Mouse (Mus musculus) ovary, adult 10 weeks (tissue): ENCODE results near the gene Csf2rb2. TPM values are rescaled to one million over a fixed set of nuclear protein-coding genes. Genes with fewer than 3 reads are reported as not detected.

Source experiments
- polyA plus RNA-seq: library from polyadenylated mRNA; stranded (reverse); fragments of 350-450 nt; fragmentation: Illumina TruSeq; extraction: RNeasy Lipid Tissue Mini Kit (QIAGEN cat#74804); gene quantifications from one replicate; pipeline ENCODE4 v1.2.3, GENCODE M21; 2014

Gene Csf2rb2
- polyA plus RNA-seq: 2.3 TPM

GRCm38 (mm10) chr15:78305341-78305933 lies at the start of gene Csf2rb2:
Gene Csf2rb2, minus strand, starts transcription at chr15:78305721.

GRCm38 (mm10) chr15:78325671-78326339 lies 20.3 kb upstream of the Csf2rb2 start, which contains the start of gene Csf2rb:
Gene Csf2rb, plus strand, starts transcription at chr15:78325752.

GRCm38 (mm10) chr15:78244695-78245492 lies 60.6 kb downstream of the Csf2rb2 start, which contains the start of gene Ncf4:
Gene Ncf4, plus strand, starts transcription at chr15:78244801.

Other genes starting within 250 kb of the Csf2rb2 start
- gene Cacng2, start 185.7 kb downstream of the Csf2rb2 start, polyA plus RNA-seq: not detected
- gene Ift27, start 131.6 kb downstream of the Csf2rb2 start, polyA plus RNA-seq: 9.2 TPM
- not detected for gene Pvalb, start 99.3 kb downstream of the Csf2rb2 start, polyA plus RNA-seq
- gene Ncf4, start 60.9 kb downstream of the Csf2rb2 start, polyA plus RNA-seq: not detected
- gene Csf2rb, start 20.0 kb upstream of the Csf2rb2 start, polyA plus RNA-seq: 1.7 TPM
- gene Tex33, start 90.2 kb upstream of the Csf2rb2 start, polyA plus RNA-seq: not detected
- gene Tst, start 100.2 kb upstream of the Csf2rb2 start, polyA plus RNA-seq: 1.4 TPM
- gene Mpst, start 100.7 kb upstream of the Csf2rb2 start, polyA plus RNA-seq: 1.5 TPM
- gene Kctd17, start 122.8 kb upstream of the Csf2rb2 start, polyA plus RNA-seq: 3.5 TPM
- not detected for gene Tmprss6, start 162.9 kb upstream of the Csf2rb2 start, polyA plus RNA-seq
- 0.31 TPM for gene Il2rb, start 189.6 kb upstream of the Csf2rb2 start, polyA plus RNA-seq
- 24.5 TPM for gene C1qtnf6, start 225.7 kb upstream of the Csf2rb2 start, polyA plus RNA-seq
- 0.14 TPM for gene Sstr3, start 239.0 kb upstream of the Csf2rb2 start, polyA plus RNA-seq